Mouse (Mus musculus) midbrain, embryonic 15.5 days (tissue): Measurements from ENCODE around the gene Matn4. TPM values are rescaled to one million over a fixed set of nuclear protein-coding genes. Genes with fewer than 3 reads are reported as not detected.

Experiments used
- ATAC-seq: fragments of 200-750 bp; cut with Nextera tagmentation; replicated peaks from 2 replicates; pipeline ENCODE4 v1.8.0; 2017; ENCODE audit warnings: moderate TSS enrichment
- H3K27ac ChIP-seq: fragments of 300-500 bp; sonication (generic); 2 replicates; pipeline ENCODE4 v1.5.1; 2015; ENCODE audit warnings: mild to moderate bottlenecking, inconsistent platforms
- H3K27me3 ChIP-seq: fragments of 300-500 bp; sonication (generic); replicated peaks from 2 replicates; pipeline ENCODE4 v1.6.1; 2015; ENCODE audit warnings: inconsistent platforms
- H3K36me3 ChIP-seq: fragments of 300-500 bp; sonication (generic); replicated peaks from 2 replicates; pipeline ENCODE4 v1.6.1; 2015; ENCODE audit warnings: inconsistent platforms
- H3K4me1 ChIP-seq: fragments of 300-500 bp; sonication (generic); 2 replicates; pipeline ENCODE4 v1.6.1; 2015; ENCODE audit warnings: inconsistent platforms
- H3K4me2 ChIP-seq: fragments of 300-500 bp; sonication (generic); 2 replicates; pipeline ENCODE4 v1.6.1; 2015; ENCODE audit warnings: inconsistent platforms, mild to moderate bottlenecking, moderate library complexity
- H3K4me3 ChIP-seq: fragments of 300-500 bp; sonication (generic); 2 replicates; pipeline ENCODE4 v1.5.1; 2015; ENCODE audit warnings: mild to moderate bottlenecking, inconsistent platforms
- H3K9ac ChIP-seq: fragments of 300-500 bp; sonication (generic); 2 replicates; pipeline ENCODE4 v1.6.1; 2015; ENCODE audit warnings: mild to moderate bottlenecking, inconsistent platforms
- H3K9me3 ChIP-seq: fragments of 300-500 bp; sonication (generic); 2 replicates; pipeline ENCODE4 v1.6.1; 2016; ENCODE audit warnings: inconsistent platforms
- WGBS: fragments of 180-500 bp; shearing (Covaris S2); methylation state at CpG from one replicate; pipeline ENCODE4 v1.1.7; 2015; ENCODE audit warnings: mixed read lengths; 5-methylcytosine and 5-hydroxymethylcytosine counted together
- polyA plus RNA-seq: library from polyadenylated mRNA; unstranded; fragments of >200 nt; fragmentation: Nextera tagmentation; extraction: Ambion mirVana; gene quantifications from 2 replicates; pipeline ENCODE4 v1.2.1, GENCODE M21; 2015

The Matn4 gene
- polyA plus RNA-seq, 1 experiment from 2014 or later: 0.65 TPM

GRCm38 (mm10) chr2:164421979-164422378, 17.0 kb upstream of the Matn4 start:
- no peak overlapping the region for H3K4me2 ChIP-seq
- no peaks in the 10 kb centered on the region for H3K27me3 ChIP-seq
- H3K4me3 ChIP-seq: no peak overlapping the region
- H3K36me3 ChIP-seq: no peaks in the 10 kb centered on the region
- H3K4me1 ChIP-seq: no peaks in the 10 kb centered on the region
- no peak for ATAC-seq
- H3K27ac ChIP-seq: no peak overlapping the region
- H3K9me3 ChIP-seq: no peaks in the 10 kb centered on the region
- WGBS: 89% methylated on average over 8 of the region's 8 CpGs
- H3K9ac ChIP-seq: no peak overlapping the region

- no peak overlapping the region for H3K9ac ChIP-seq
- H3K4me2 ChIP-seq: no peak overlapping the region
- H3K4me1 ChIP-seq: no peaks in the 10 kb centered on the region
- no peak for ATAC-seq
- no peaks in the 10 kb centered on the region for H3K27me3 ChIP-seq
- no peak overlapping the region for H3K4me3 ChIP-seq
- H3K9me3 ChIP-seq: no peaks in the 10 kb centered on the region
- 91% methylated on average over 7 of the region's 7 CpGs for WGBS
- H3K36me3 ChIP-seq: no peaks in the 10 kb centered on the region
- no peak overlapping the region for H3K27ac ChIP-seq
Measured at GRCm38 (mm10) chr2:164421306-164421705, 16.3 kb upstream of the Matn4 start.

- Histone ChIP-seq H3K27ac (no peak overlapping the region), H3K9ac (no peak overlapping the region), H3K36me3 (no peaks in the 10 kb centered on the region), H3K4me1 (no peaks in the 10 kb centered on the region), H3K27me3 (no peaks in the 10 kb centered on the region; the same call in 1 of the 2 replicates), H3K4me3 (no peak overlapping the region), H3K4me2 (no peak overlapping the region), H3K9me3 (no peaks in the 10 kb centered on the region)
- ATAC-seq: no peak
- 6% methylated on average over 3 of the region's 3 CpGs for WGBS
Measured at GRCm38 (mm10) chr2:164419489-164419888, 14.5 kb upstream of the Matn4 start.

GRCm38 (mm10) chr2:164418308-164418875, 13.4 kb upstream of the Matn4 start:
- ATAC-seq: no peak
- Histone ChIP-seq H3K4me2 (no peak overlapping the region), H3K27ac (no peak overlapping the region), H3K4me1 (no peaks in the 10 kb centered on the region), H3K36me3 (no peaks in the 10 kb centered on the region), H3K27me3 (peaks cover 3% of the 10 kb centered on the region; the same call in 1 of the 2 replicates), H3K9ac (no peak overlapping the region), H3K4me3 (no peak overlapping the region), H3K9me3 (no peaks in the 10 kb centered on the region)
- 29% methylated on average over 3 of the region's 3 CpGs for WGBS

GRCm38 (mm10) chr2:164417198-164417597, 12.2 kb upstream of the Matn4 start:
- Histone ChIP-seq H3K4me2 (no peak overlapping the region), H3K9me3 (no peaks in the 10 kb centered on the region), H3K36me3 (no peaks in the 10 kb centered on the region), H3K27ac (no peak overlapping the region), H3K27me3 (peaks cover 3% of the 10 kb centered on the region; the same call in 1 of the 2 replicates), H3K4me3 (no peak overlapping the region), H3K4me1 (no peaks in the 10 kb centered on the region), H3K9ac (no peak overlapping the region)
- ATAC-seq: no peak
- WGBS: 3% methylated on average over 2 of the region's 2 CpGs

- no peak overlapping the region for H3K9ac ChIP-seq
- H3K4me2 ChIP-seq: peak overlapping the region; percentile 43
- no peaks in the 10 kb centered on the region for H3K9me3 ChIP-seq
- peaks cover 13% of the 10 kb centered on the region for H3K27me3 ChIP-seq
- ATAC-seq: no peak
- no peaks in the 10 kb centered on the region for H3K36me3 ChIP-seq
- peak overlapping the region; percentile 6; the same call in 1 of the 2 replicates for H3K4me3 ChIP-seq
- 73% methylated on average over 10 of the region's 10 CpGs for WGBS
- H3K27ac ChIP-seq: no peak overlapping the region
- H3K4me1 ChIP-seq: no peaks in the 10 kb centered on the region
Measured at GRCm38 (mm10) chr2:164414581-164414980, 9.6 kb upstream of the Matn4 start.

- Histone ChIP-seq H3K4me1 (no peaks in the 10 kb centered on the region), H3K4me3 (peak overlapping the region; percentile 6), H3K9me3 (no peaks in the 10 kb centered on the region), H3K36me3 (no peaks in the 10 kb centered on the region), H3K27ac (no peak overlapping the region), H3K27me3 (peaks cover 17% of the 10 kb centered on the region), H3K9ac (no peak overlapping the region), H3K4me2 (peak overlapping the region; percentile 43)
- no peak for ATAC-seq
- WGBS: 24% methylated on average over 28 of the region's 28 CpGs
Measured at GRCm38 (mm10) chr2:164414167-164414566, 9.2 kb upstream of the Matn4 start.

GRCm38 (mm10) chr2:164407708-164408107, 2.7 kb upstream of the Matn4 start:
- H3K36me3 ChIP-seq: no peaks in the 10 kb centered on the region
- no peak for ATAC-seq
- H3K9me3 ChIP-seq: no peaks in the 10 kb centered on the region
- no peak overlapping the region for H3K4me2 ChIP-seq
- H3K4me1 ChIP-seq: peaks cover 12% of the 10 kb centered on the region; the same call in 1 of the 2 replicates
- peaks cover 77% of the 10 kb centered on the region for H3K27me3 ChIP-seq
- H3K4me3 ChIP-seq: no peak overlapping the region
- no peak overlapping the region for H3K9ac ChIP-seq
- 3% methylated on average over 22 of the region's 22 CpGs for WGBS
- no peak overlapping the region for H3K27ac ChIP-seq

- ATAC-seq: no peak
- no peak overlapping the region for H3K9ac ChIP-seq
- WGBS: 43% methylated on average over 5 of the region's 5 CpGs
- H3K27me3 ChIP-seq: peaks cover 97% of the 10 kb centered on the region
- H3K27ac ChIP-seq: no peak overlapping the region
- no peak overlapping the region for H3K4me3 ChIP-seq
- peaks cover 16% of the 10 kb centered on the region; the same call in 1 of the 2 replicates for H3K4me1 ChIP-seq
- H3K4me2 ChIP-seq: no peak overlapping the region
- H3K9me3 ChIP-seq: no peaks in the 10 kb centered on the region
- no peaks in the 10 kb centered on the region for H3K36me3 ChIP-seq
Measured at GRCm38 (mm10) chr2:164405519-164405918, 559 bp upstream of the Matn4 start.

- Histone ChIP-seq H3K4me2 (peak overlapping the region; percentile 51), H3K4me1 (peaks cover 19% of the 10 kb centered on the region; the same call in 1 of the 2 replicates), H3K27me3 (peaks cover 97% of the 10 kb centered on the region), H3K36me3 (no peaks in the 10 kb centered on the region), H3K9ac (peak overlapping the region; percentile 24; the same call in 1 of the 2 replicates), H3K4me3 (peak overlapping the region; percentile 28), H3K27ac (no peak overlapping the region), H3K9me3 (no peaks in the 10 kb centered on the region)
- 1% methylated on average over 46 of the region's 49 CpGs for whole genome bisulfite sequencing
- no peak for ATAC-seq
Measured at GRCm38 (mm10) chr2:164404082-164404990, 624 bp downstream of the Matn4 start.

- no peak for ATAC-seq
- Histone ChIP-seq H3K36me3 (no peaks in the 10 kb centered on the region), H3K4me2 (no peak overlapping the region), H3K4me3 (no peak overlapping the region), H3K27ac (no peak overlapping the region), H3K9ac (no peak overlapping the region), H3K4me1 (peaks cover 19% of the 10 kb centered on the region; the same call in 1 of the 2 replicates), H3K27me3 (peaks cover 97% of the 10 kb centered on the region), H3K9me3 (no peaks in the 10 kb centered on the region)
- 9% methylated on average over 14 of the region's 14 CpGs for WGBS
Measured at GRCm38 (mm10) chr2:164403396-164404081, 1.4 kb downstream of the Matn4 start.

GRCm38 (mm10) chr2:164402906-164403305, 2.1 kb downstream of the Matn4 start, which contains the start of gene Rbpjl:
Rbpjl (plus strand) TSS chr2:164403141.
- no peak within 1 kb of the TSS; the same call in 1 of the 2 replicates for H3K4me2 ChIP-seq
- H3K9me3 ChIP-seq: no peaks in the 10 kb centered on the region
- H3K4me1 ChIP-seq: peaks cover 19% of the 10 kb centered on the region; the same call in 1 of the 2 replicates
- H3K27ac ChIP-seq: no peak within 1 kb of the TSS
- H3K4me3 ChIP-seq: no peak within 1 kb of the TSS
- H3K9ac ChIP-seq: no peak within 1 kb of the TSS
- no peaks in the 10 kb centered on the region for H3K36me3 ChIP-seq
- WGBS: 3% methylated on average over 17 of the region's 17 CpGs
- peaks cover 90% of the 10 kb centered on the region for H3K27me3 ChIP-seq
- ATAC-seq: no peak
